Mouse (Mus musculus) lung, embryonic 16.5 days (tissue): ENCODE measurements around the gene Bhlhe23. TPM values are rescaled to one million over a fixed set of nuclear protein-coding genes. Genes with fewer than 3 reads are reported as not detected.

Experiments used
- ATAC-seq: fragments of 200-750 bp; cut with Nextera tagmentation; 2 replicates; pipeline ENCODE4 v1.8.0; 2017; ENCODE audit warnings: low read depth, mild to moderate bottlenecking, moderate library complexity
- H3K27ac ChIP-seq: fragments of 300-500 bp; sonication (generic); 2 replicates; pipeline ENCODE4 v1.5.1; 2014; ENCODE audit warnings: mild to moderate bottlenecking, control low read depth, low read length
- H3K27me3 ChIP-seq: fragments of 300-500 bp; sonication (generic); 2 replicates; pipeline ENCODE4 v1.6.1; 2014; ENCODE audit warnings: low read depth, low read length, mixed read lengths; ENCODE audit not compliant: control insufficient read depth, insufficient read depth
- H3K36me3 ChIP-seq: fragments of 300-500 bp; sonication (generic); 2 replicates; pipeline ENCODE4 v1.6.1; 2014; ENCODE audit warnings: low read length; ENCODE audit not compliant: control insufficient read depth, insufficient read depth
- H3K4me1 ChIP-seq: fragments of 300-500 bp; sonication (generic); replicated peaks from 2 replicates; pipeline ENCODE4 v1.6.1; 2014; ENCODE audit warnings: low read length, mixed read lengths; ENCODE audit not compliant: control insufficient read depth, insufficient read depth
- H3K4me2 ChIP-seq: fragments of 300-500 bp; sonication (generic); 2 replicates; pipeline ENCODE4 v1.6.1; 2014; ENCODE audit warnings: low read depth, low read length, control low read depth
- H3K4me3 ChIP-seq: fragments of 300-500 bp; sonication (generic); 2 replicates; pipeline ENCODE4 v1.5.1; 2014; ENCODE audit warnings: mild to moderate bottlenecking, low read length, control low read depth
- H3K9ac ChIP-seq: fragments of 300-500 bp; sonication (generic); 2 replicates; pipeline ENCODE4 v1.6.1; 2014; ENCODE audit warnings: low read length, control low read depth
- H3K9me3 ChIP-seq: fragments of 300-500 bp; sonication (generic); 2 replicates; pipeline ENCODE4 v1.6.1; 2016; ENCODE audit warnings: low read length; ENCODE audit not compliant: control insufficient read depth
- WGBS: fragments of 180-500 bp; shearing (Covaris S2); extraction: QIAGEN DNeasy Blood & Tissue Kit; methylation state at CpG from one replicate; pipeline ENCODE4 v1.1.7; 2014; 5-methylcytosine and 5-hydroxymethylcytosine counted together
- polyA plus RNA-seq: library from polyadenylated mRNA; unstranded; fragments of >200 nt; fragmentation: Nextera tagmentation; extraction: Ambion mirVana; gene quantifications from 2 replicates; pipeline ENCODE4 v1.2.1, GENCODE M21; 2015

Bhlhe23 gene
- polyA plus RNA-seq, 1 experiment from 2014 or later = not detected

GRCm38 (mm10) chr2:180754976-180755688 lies 21.6 kb downstream of the Bhlhe23 start:
- Histone ChIP-seq H3K4me2 (no peak overlapping the region), H3K36me3 (no peaks in the 10 kb centered on the region), H3K4me3 (no peak overlapping the region), H3K9ac (no peak overlapping the region), H3K4me1 (no peaks in the 10 kb centered on the region), H3K27ac (no peak overlapping the region), H3K9me3 (no peaks in the 10 kb centered on the region), H3K27me3 (no peaks in the 10 kb centered on the region)
- WGBS = 72% methylated on average over 5 of the region's 5 CpGs
- ATAC-seq = no peak

GRCm38 (mm10) chr2:180748904-180749303 lies 27.8 kb downstream of the Bhlhe23 start:
- H3K27me3 ChIP-seq = no peaks in the 10 kb centered on the region
- WGBS = 42% methylated on average over 5 of the region's 5 CpGs
- H3K4me2 ChIP-seq = no peak overlapping the region
- H3K9me3 ChIP-seq = no peaks in the 10 kb centered on the region
- H3K9ac ChIP-seq = no peak overlapping the region
- no peaks in the 10 kb centered on the region for H3K36me3 ChIP-seq
- no peaks in the 10 kb centered on the region for H3K4me1 ChIP-seq
- no peak overlapping the region for H3K27ac ChIP-seq
- no peak for ATAC-seq
- H3K4me3 ChIP-seq = no peak overlapping the region

GRCm38 (mm10) chr2:180746569-180747192 lies 30.0 kb downstream of the Bhlhe23 start:
- H3K27me3 ChIP-seq = no peaks in the 10 kb centered on the region
- no peak overlapping the region for H3K9ac ChIP-seq
- H3K9me3 ChIP-seq = no peaks in the 10 kb centered on the region
- no peak overlapping the region for H3K4me3 ChIP-seq
- no peak overlapping the region for H3K4me2 ChIP-seq
- no peak for ATAC-seq
- H3K36me3 ChIP-seq = no peaks in the 10 kb centered on the region
- H3K27ac ChIP-seq = no peak overlapping the region
- H3K4me1 ChIP-seq = no peaks in the 10 kb centered on the region
- WGBS = 43% methylated on average over 5 of the region's 5 CpGs

GRCm38 (mm10) chr2:180745248-180745927 lies 31.3 kb downstream of the Bhlhe23 start:
- WGBS = 32% methylated on average over 17 of the region's 17 CpGs

GRCm38 (mm10) chr2:180743321-180743720 lies 33.4 kb downstream of the Bhlhe23 start:
- no peak overlapping the region for H3K9ac ChIP-seq
- 81% methylated on average over 2 of the region's 2 CpGs for WGBS
- no peak for ATAC-seq

More at GRCm38 (mm10) chr2:180745248-180745927, 31.3 kb downstream of the Bhlhe23 start:
- Histone ChIP-seq H3K36me3 (no peaks in the 10 kb centered on the region), H3K9me3 (no peaks in the 10 kb centered on the region), H3K9ac (no peak overlapping the region), H3K27me3 (no peaks in the 10 kb centered on the region), H3K27ac (no peak overlapping the region), H3K4me1 (no peaks in the 10 kb centered on the region), H3K4me3 (no peak overlapping the region), H3K4me2 (no peak overlapping the region)
- ATAC-seq = peak; percentile 69

GRCm38 (mm10) chr2:180742820-180743219 lies 33.9 kb downstream of the Bhlhe23 start:
- no peak overlapping the region for H3K27ac ChIP-seq
- no peaks in the 10 kb centered on the region for H3K9me3 ChIP-seq
- H3K36me3 ChIP-seq = no peaks in the 10 kb centered on the region
- no peak overlapping the region for H3K4me3 ChIP-seq
- H3K27me3 ChIP-seq = no peaks in the 10 kb centered on the region
- H3K4me2 ChIP-seq = no peak overlapping the region
- H3K9ac ChIP-seq = no peak overlapping the region
- WGBS = 76% methylated on average over 6 of the region's 6 CpGs
- H3K4me1 ChIP-seq = no peaks in the 10 kb centered on the region
- no peak for ATAC-seq

More at GRCm38 (mm10) chr2:180743321-180743720, 33.4 kb downstream of the Bhlhe23 start:
- no peak overlapping the region for H3K4me2 ChIP-seq
- H3K4me1 ChIP-seq = no peaks in the 10 kb centered on the region
- H3K27ac ChIP-seq = no peak overlapping the region
- no peak overlapping the region for H3K4me3 ChIP-seq
- no peaks in the 10 kb centered on the region for H3K36me3 ChIP-seq
- no peaks in the 10 kb centered on the region for H3K9me3 ChIP-seq
- no peaks in the 10 kb centered on the region for H3K27me3 ChIP-seq

- Histone ChIP-seq H3K9me3 (no peaks in the 10 kb centered on the region), H3K4me1 (no peaks in the 10 kb centered on the region), H3K4me3 (no peak overlapping the region), H3K27ac (no peak overlapping the region), H3K27me3 (no peaks in the 10 kb centered on the region), H3K36me3 (no peaks in the 10 kb centered on the region), H3K4me2 (no peak overlapping the region), H3K9ac (no peak overlapping the region)
- WGBS = 54% methylated on average over 7 of the region's 7 CpGs
- no peak for ATAC-seq
Observed at GRCm38 (mm10) chr2:180741421-180741820, 35.3 kb downstream of the Bhlhe23 start.

- WGBS = 19% methylated on average over 3 of the region's 3 CpGs
- Histone ChIP-seq H3K4me1 (no peaks in the 10 kb centered on the region), H3K9me3 (no peaks in the 10 kb centered on the region), H3K36me3 (no peaks in the 10 kb centered on the region), H3K27ac (no peak overlapping the region), H3K4me2 (no peak overlapping the region), H3K4me3 (no peak overlapping the region), H3K27me3 (no peaks in the 10 kb centered on the region), H3K9ac (no peak overlapping the region)
- no peak for ATAC-seq
Observed at GRCm38 (mm10) chr2:180740349-180740748, 36.4 kb downstream of the Bhlhe23 start.

- H3K4me3 ChIP-seq = no peak overlapping the region
- H3K27ac ChIP-seq = no peak overlapping the region
- H3K4me1 ChIP-seq = no peaks in the 10 kb centered on the region
- H3K36me3 ChIP-seq = no peaks in the 10 kb centered on the region
- H3K9me3 ChIP-seq = no peaks in the 10 kb centered on the region
- WGBS = 57% methylated on average over 2 of the region's 2 CpGs
- no peak for ATAC-seq
- H3K4me2 ChIP-seq = no peak overlapping the region
- H3K9ac ChIP-seq = no peak overlapping the region
- no peaks in the 10 kb centered on the region; the same call in 1 of the 2 replicates for H3K27me3 ChIP-seq
Observed at GRCm38 (mm10) chr2:180737984-180738383, 38.7 kb downstream of the Bhlhe23 start.
